In the genomic region with DNA sequence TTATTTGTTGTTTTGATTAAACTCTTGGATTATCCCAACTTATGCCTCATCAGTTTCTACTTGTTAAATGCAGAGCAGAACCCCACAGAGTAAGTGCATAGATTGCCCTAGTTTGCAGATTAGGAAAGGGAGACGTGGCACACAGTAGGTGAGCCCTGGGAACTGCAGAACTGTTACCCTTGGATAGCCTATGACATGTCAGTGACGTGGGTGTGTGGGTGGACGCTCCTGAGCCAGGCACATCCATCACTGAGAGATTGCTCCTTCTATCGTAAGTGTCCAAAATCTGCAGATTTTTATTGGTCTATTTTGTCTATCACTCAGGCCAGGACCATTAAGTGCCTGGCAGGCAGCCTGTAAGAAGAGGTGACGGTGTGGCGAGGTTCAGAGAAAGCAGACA, we compare ENCODE assay signal across 19 mouse cellular contexts.
A peak's percentile ranks its signal among the peaks of the same experiment; 100 is the strongest.
DNase-seq lines count a peak whose midpoint lies in the region; ATAC-seq lines count a peak whose summit lies in the region.
"Had no signal": no experiment of that assay in that cellular context is flagged by ENCODE, and none has a peak within 500 bp of the region (broad histone marks: within the 10 kb centered on the region; RNA-seq: fewer than 3 reads in every experiment).

No protein-coding gene starts in this region.

- peaks cover 37% of the 10 kb centered on the region for H3K4me1 ChIP-seq in heart, embryonic 15.5 days (replicated peaks)
- H3K4me1 ChIP-seq in heart, embryonic 11.5 days (ENCODE audit: control insufficient read depth, insufficient read depth, low read length), result peaks cover 15% of the 10 kb centered on the region
- H3K4me1 ChIP-seq: hindbrain, embryonic 12.5 days; neural tube, embryonic 15.5 days had no signal

- no peak overlapping the region for H3K9ac ChIP-seq in heart, embryonic 15.5 days
- H3K9ac ChIP-seq in heart, embryonic 11.5 days (ENCODE audit: low read depth, low read length), result no peak overlapping the region
- H3K9ac ChIP-seq: forebrain, embryonic 13.5 days; hindbrain, embryonic 12.5 days; liver, postnatal 0 days; neural tube, embryonic 15.5 days had no signal

- intact Hi-C loops in heart, postnatal 25 days (cut with DNase I), result loop anchor here (5.0 to 10.0 kb wide), 3 partner anchors 76 to 1129 kb away; no protein-coding TSS in a partner anchor

- peak; percentile 70 for DNase-seq in heart, adult 11 months
- no peak for DNase-seq in heart, postnatal 25 days (ENCODE audit: low spot score)
- DNase-seq in right cerebral cortex, adult 18-20 months, result peak; percentile 13
- no peak for DNase-seq in right cerebral cortex, adult 2 months (ENCODE audit: low spot score in 2 of 2)
- no peak for DNase-seq in B cell, adult 2 months
- DNase-seq: cerebellum, adult 9-10 months; kidney, adult 18-20 months; thymus, adult 2 months; thymus, postnatal 4 days had no signal

- H3K4me2 ChIP-seq in heart, embryonic 15.5 days, result no peak overlapping the region
- H3K4me2 ChIP-seq in heart, embryonic 11.5 days, result no peak overlapping the region
- H3K4me2 ChIP-seq: forebrain, embryonic 13.5 days; hindbrain, embryonic 12.5 days; liver, embryonic 11.5 days; midbrain, embryonic 11.5 days; neural tube, embryonic 15.5 days had no signal

- WGBS in heart, embryonic 15.5 days, result 60% methylated on average over 6 of the region's 6 CpGs
- WGBS in heart, embryonic 11.5 days (ENCODE audit: insufficient replicate concordance), result 71% methylated on average over 6 of the region's 6 CpGs

- no peak for ATAC-seq in heart, embryonic 15.5 days (replicated peaks; ENCODE audit: insufficient number of reproducible peaks, insufficient read depth, low FRiP score, low read depth)
- no peak for ATAC-seq in heart, embryonic 11.5 days (replicated peaks; ENCODE audit: insufficient number of reproducible peaks, low FRiP score, low TSS enrichment)
- ATAC-seq: forebrain, embryonic 13.5 days had no signal

- peak overlapping the region; percentile 71 for H3K27ac ChIP-seq in heart, embryonic 15.5 days
- H3K27ac ChIP-seq in heart, embryonic 11.5 days (ENCODE audit: low read depth, low read length), result no peak overlapping the region
- H3K27ac ChIP-seq: forebrain, embryonic 13.5 days; hindbrain, embryonic 12.5 days; neural tube, embryonic 15.5 days; stomach, postnatal 0 days had no signal

- H3K27me3 ChIP-seq in heart, embryonic 15.5 days, result no peaks in the 10 kb centered on the region
- H3K27me3 ChIP-seq in heart, embryonic 11.5 days (ENCODE audit: control insufficient read depth, insufficient read depth, low read length), result no peaks in the 10 kb centered on the region
- H3K27me3 ChIP-seq: forebrain, embryonic 13.5 days; hindbrain, embryonic 12.5 days; neural tube, embryonic 15.5 days had no signal

- no peak overlapping the region for H3K4me3 ChIP-seq in heart, embryonic 15.5 days
- no peak overlapping the region for H3K4me3 ChIP-seq in heart, embryonic 11.5 days (ENCODE audit: low read depth, low read length)
- H3K4me3 ChIP-seq: erythroblast, embryonic 14.5 days; forebrain, embryonic 13.5 days; hindbrain, embryonic 12.5 days; neural tube, embryonic 15.5 days had no signal

- H3K9me3 ChIP-seq in heart, embryonic 15.5 days (replicated peaks), result no peaks in the 10 kb centered on the region
- H3K9me3 ChIP-seq in heart, embryonic 11.5 days (replicated peaks; ENCODE audit: control insufficient read depth, low read length), result no peaks in the 10 kb centered on the region
- H3K9me3 ChIP-seq: forebrain, embryonic 13.5 days; hindbrain, embryonic 12.5 days; neural tube, embryonic 15.5 days had no signal

- no peaks in the 10 kb centered on the region for H3K36me3 ChIP-seq in heart, embryonic 15.5 days
- no peaks in the 10 kb centered on the region for H3K36me3 ChIP-seq in heart, embryonic 11.5 days (ENCODE audit: control insufficient read depth, insufficient read depth, low read length)
- H3K36me3 ChIP-seq: hindbrain, embryonic 12.5 days; neural tube, embryonic 15.5 days had no signal

Comparison
In these comparisons a context has a peak if more than half of its experiments do, and no peak if none do; other contexts are left out.
1. DNase-seq: peak in heart, adult 11 months (single experiment) and right cerebral cortex, adult 18-20 months (single experiment); none in heart, postnatal 25 days (single experiment), right cerebral cortex, adult 2 months (0 of 2) and B cell, adult 2 months (0 of 2).